Mouse (Mus musculus): ENCODE results near the gene Rin2.

DNA sequence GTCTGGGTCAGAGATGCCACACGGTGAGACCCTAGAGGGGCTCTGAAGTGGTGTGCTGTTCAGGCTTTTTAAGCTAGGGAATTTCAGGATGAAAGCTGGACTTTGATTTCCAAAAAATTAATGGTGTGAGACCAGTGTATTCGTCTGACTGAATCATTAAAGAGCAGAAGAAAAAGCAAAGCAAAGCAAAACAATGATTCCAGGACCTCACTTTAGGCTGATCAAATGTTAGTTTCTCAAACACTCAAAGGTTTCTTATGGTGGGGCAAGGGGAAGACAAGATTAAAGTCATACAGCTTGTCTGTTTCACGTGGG is 111.6 kb downstream of the Rin2 start:
- TF ChIP-seq CTCF (IDR thresholded peaks at IDR 0.05) (no peak), EP300 (IDR thresholded peaks at IDR 0.05) (no peak)

Measured in lung, postnatal 0 days (tissue).